8 mouse cellular contexts compared by ENCODE assay signal in genomic region chr15:95828647-95829254, GRCm38 (mm10). TPM values are rescaled to one million over a fixed set of nuclear protein-coding genes. Genes with fewer than 3 reads are reported as not detected.
A peak's percentile ranks its signal among the peaks of the same experiment; 100 is the strongest.
DNase-seq lines count a peak whose midpoint lies in the region; TF ChIP-seq lines count a peak whose summit lies in the region.

No protein-coding gene starts in this region.

- peaks cover 10 to 30% of the 10 kb centered on the region in 2 experiments for H3K4me1 ChIP-seq in ES-E14 (ENCODE audit: control insufficient read depth in 2 of 2, insufficient read depth in 2 of 2, low read length in 2 of 2, poor library complexity in 1 of 2)
- H3K4me1 ChIP-seq in hindbrain, embryonic 10.5 days (replicated peaks), result peaks cover 51% of the 10 kb centered on the region

- intact Hi-C loops in left cerebral cortex, postnatal 4 days (cut with DNase I), result no loop called here

- H3K36me3 ChIP-seq in ES-E14 (ENCODE audit: control insufficient read depth, insufficient read depth, low read length, poor library complexity, severe bottlenecking), result no peaks in the 10 kb centered on the region
- H3K36me3 ChIP-seq in hindbrain, embryonic 10.5 days, result peaks cover 7% of the 10 kb centered on the region

- in situ Hi-C loops in ES-E14 (cut with MboI; ENCODE audit: low sequenced_read_pairs in 2 of 2, unreplicated experiment in 2 of 2), result no loop called here

- H3K4me3 ChIP-seq in ES-E14 (ENCODE audit: insufficient read depth in 1 of 2, low read depth in 1 of 2, low read length in 2 of 2, poor library complexity in 1 of 2, severe bottlenecking in 1 of 2), result peak overlapping the region in 1 of 2 experiments; percentile 55; a peak in 2 of 4 replicates
- H3K4me3 ChIP-seq in hindbrain, embryonic 10.5 days, result no peak overlapping the region

- no peak for DNase-seq in ES-E14 (ENCODE audit: low read depth, low spot score)
- peak; percentile 45 for DNase-seq in embryo, embryonic 11 days
- peak; percentile 25 for DNase-seq in hindbrain, embryonic 10.5 days (ENCODE audit: low spot score)
- peak; percentile 51 to 69 for DNase-seq in lung, adult 18-20 months
- no peak for DNase-seq in layer of hippocampus, postnatal 36 days
- DNase-seq in left cerebral cortex, postnatal 4 days, result no peak
- DNase-seq in gastrocnemius, adult 8-10 months (ENCODE audit: low spot score in 2 of 2), result no peak
- DNase-seq in adrenal gland, postnatal 36 days, result no peak

- peak overlapping the region; percentile 33; the same call in 1 of the 2 replicates for H3K9ac ChIP-seq in ES-E14 (ENCODE audit: insufficient read depth, low read depth, low read length, poor library complexity, severe bottlenecking)

- H3K27ac ChIP-seq in ES-E14 (ENCODE audit: insufficient read depth, low read depth, low read length, poor library complexity, severe bottlenecking), result peak overlapping the region; percentile 82
- H3K27ac ChIP-seq in hindbrain, embryonic 10.5 days, result peak overlapping the region; percentile 79

- H3K9me3 ChIP-seq in ES-E14 (ENCODE audit: control insufficient read depth, insufficient read depth, low read depth, low read length), result no peaks in the 10 kb centered on the region
- H3K9me3 ChIP-seq in hindbrain, embryonic 10.5 days, result no peaks in the 10 kb centered on the region

- WGBS in hindbrain, embryonic 10.5 days, result 51% methylated on average over 10 of the region's 10 CpGs

- H3K27me3 ChIP-seq in hindbrain, embryonic 10.5 days (ENCODE audit: insufficient read depth, poor library complexity, severe bottlenecking), result 0 out of 2 replicates have a peak, but pooled peaks cover 4% of the 10 kb centered on the region

TF ChIP-seq in ES-E14, 5 proteins besides CTCF, POLR2A, EP300 and RAD21:
- TF ChIP-seq ZNF384 (IDR thresholded peaks at IDR 0.05; ENCODE audit: low read depth, low read length) (no peak), CHD2 (IDR thresholded peaks at IDR 0.05; ENCODE audit: low read depth, low read length) (no peak), MAFK (IDR thresholded peaks at IDR 0.05; ENCODE audit: insufficient read depth, low read depth, low read length) (no peak), HCFC1 (IDR thresholded peaks at IDR 0.05; ENCODE audit: borderline replicate concordance, insufficient read depth, low read length) (no peak), ZC3H11A (IDR thresholded peaks at IDR 0.05; ENCODE audit: borderline replicate concordance, low read depth, low read length) (no peak)

RNA-seq across cellular contexts. Expression of gene Ano6, which starts 38.1 kb away (rescaled TPM):
- total RNA-seq in ES-E14 (2012; rRNA removed), result 48.6 and 51.0 TPM in 2 replicates
- 31.1 and 31.5 TPM in 2 replicates for polyA plus RNA-seq in hindbrain, embryonic 10.5 days (2016; fragmentation: Nextera tagmentation; extraction: Ambion mirVana)
- 10 to 100 TPM; 26.7 TPM for total RNA-seq in layer of hippocampus, postnatal 36 days (2021)
- 10 to 100 TPM; 26.9 to 27.2 TPM for total RNA-seq in left cerebral cortex, postnatal 4 days (2021)
- 10 to 100 TPM; 35.0 to 44.7 (median 40.1) TPM for total RNA-seq in gastrocnemius, adult 8-10 months (2022)
- total RNA-seq in adrenal gland, postnatal 36 days (2021), result 10 to 100 TPM; 68.0 to 73.7 TPM

Comparison
In these comparisons a context has a peak if more than half of its experiments do, and no peak if none do; other contexts are left out.
1. DNase-seq: peak in embryo, embryonic 11 days (single experiment), hindbrain, embryonic 10.5 days (single experiment) and lung, adult 18-20 months (2 of 2); none in ES-E14 (single experiment), layer of hippocampus, postnatal 36 days (0 of 2), left cerebral cortex, postnatal 4 days (single experiment), gastrocnemius, adult 8-10 months (0 of 2) and adrenal gland, postnatal 36 days (0 of 2).